Mouse (Mus musculus): Measurements from ENCODE around the gene Ptprf.

Ptprf gene

DNA sequence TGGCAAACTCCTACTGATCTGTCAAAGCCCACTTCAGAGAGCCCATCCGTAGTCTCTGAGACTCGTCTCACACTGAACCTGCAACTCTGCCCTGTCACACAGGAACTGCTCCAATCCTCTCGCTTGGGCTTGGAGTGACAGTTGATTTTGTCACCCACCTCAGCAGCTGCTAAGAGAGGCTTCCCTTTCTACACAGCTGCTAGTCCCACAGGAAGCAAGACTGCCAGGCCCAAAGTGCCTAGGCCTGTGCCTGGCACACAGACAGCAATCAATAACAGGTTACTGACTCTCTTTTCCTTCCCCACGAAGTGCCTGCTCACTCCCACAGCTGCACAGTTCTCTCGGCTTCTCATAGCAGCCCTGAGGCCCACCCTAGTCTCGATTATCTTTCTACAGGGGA, 2.7 kb downstream of the Ptprf start:
- no peak for ATAC-seq (ENCODE audit: insufficient number of reproducible peaks, low FRiP score, low TSS enrichment)

- no peak for ATAC-seq (ENCODE audit: insufficient number of reproducible peaks, low FRiP score, low TSS enrichment)
Observed at GRCm38 (mm10) chr4:118286202-118286601, 5.0 kb downstream of the Ptprf start.

- ATAC-seq (ENCODE audit: insufficient number of reproducible peaks, low FRiP score, low TSS enrichment): no peak
Observed at GRCm38 (mm10) chr4:118282182-118282562, 9.0 kb downstream of the Ptprf start.

- ATAC-seq (ENCODE audit: insufficient number of reproducible peaks, low FRiP score, low TSS enrichment): no peak
Observed at GRCm38 (mm10) chr4:118281444-118282181, 9.6 kb downstream of the Ptprf start.

- no peak for ATAC-seq (ENCODE audit: insufficient number of reproducible peaks, low FRiP score, low TSS enrichment)
Observed at GRCm38 (mm10) chr4:118280506-118280905, 10.7 kb downstream of the Ptprf start.

DNA sequence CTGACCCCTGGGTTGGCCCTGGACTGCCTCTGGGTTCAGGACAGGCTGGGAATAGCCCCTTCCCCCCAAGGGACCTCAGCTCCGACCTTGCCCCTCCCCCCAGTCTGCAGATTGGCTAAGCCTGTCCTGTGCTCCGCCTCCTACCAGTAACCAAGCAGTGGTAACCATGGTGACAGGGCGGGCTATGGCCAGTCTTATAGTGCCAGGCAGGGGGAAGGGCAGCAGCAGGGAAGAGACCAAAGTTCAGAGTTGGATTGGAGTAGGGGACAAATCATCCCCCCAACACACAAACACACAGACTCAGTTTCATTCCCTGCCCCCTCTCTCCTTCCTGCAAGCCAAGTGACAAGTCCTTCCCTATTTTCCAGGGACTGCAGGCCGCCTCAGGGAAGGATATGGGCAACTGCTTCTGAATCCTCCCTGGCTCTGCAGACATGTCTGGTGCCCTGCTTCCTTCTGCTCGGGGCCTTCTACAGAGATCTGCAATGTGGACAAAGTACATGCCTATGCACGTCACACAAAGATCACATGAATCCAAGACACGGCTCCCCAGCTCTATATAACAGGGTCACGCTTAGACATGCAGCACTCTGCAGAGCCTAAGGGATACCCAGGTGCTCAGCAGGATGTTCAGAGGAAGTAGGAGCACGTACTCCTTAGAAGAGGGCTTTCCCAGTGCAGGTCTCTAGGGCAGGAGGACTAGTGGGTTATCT, 14.5 kb downstream of the Ptprf start:
- ATAC-seq (ENCODE audit: insufficient number of reproducible peaks, low FRiP score, low TSS enrichment): no peak; the same call in 1 of the 2 replicates

GRCm38 (mm10) chr4:118275601-118276519, 15.3 kb downstream of the Ptprf start:
- ATAC-seq (ENCODE audit: insufficient number of reproducible peaks, low FRiP score, low TSS enrichment): no peak

GRCm38 (mm10) chr4:118274521-118274920, 16.7 kb downstream of the Ptprf start:
- ATAC-seq (ENCODE audit: insufficient number of reproducible peaks, low FRiP score, low TSS enrichment): no peak

DNA sequence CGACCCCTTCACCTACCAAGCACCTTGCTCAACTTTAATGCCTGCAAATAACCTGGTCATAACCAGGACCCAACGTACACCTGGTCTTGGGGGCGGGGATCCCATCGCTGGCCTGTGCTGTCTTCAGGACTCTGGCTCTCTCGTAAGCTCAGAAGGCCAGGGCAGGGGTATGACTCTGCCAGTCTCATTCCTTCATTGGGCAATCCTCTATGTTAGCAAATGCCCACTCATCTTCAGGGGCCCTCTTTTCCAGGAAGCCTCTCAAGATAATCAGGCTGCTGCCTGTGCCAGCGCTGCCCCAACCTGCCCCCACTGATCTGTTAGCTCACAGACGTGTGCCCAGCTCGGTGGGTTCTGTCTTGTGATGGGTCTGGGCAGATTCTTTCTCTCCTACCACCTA, 17.2 kb downstream of the Ptprf start:
- ATAC-seq (ENCODE audit: insufficient number of reproducible peaks, low FRiP score, low TSS enrichment): no peak

GRCm38 (mm10) chr4:118273545-118273944, 17.7 kb downstream of the Ptprf start:
- no peak for ATAC-seq (ENCODE audit: insufficient number of reproducible peaks, low FRiP score, low TSS enrichment)

DNA sequence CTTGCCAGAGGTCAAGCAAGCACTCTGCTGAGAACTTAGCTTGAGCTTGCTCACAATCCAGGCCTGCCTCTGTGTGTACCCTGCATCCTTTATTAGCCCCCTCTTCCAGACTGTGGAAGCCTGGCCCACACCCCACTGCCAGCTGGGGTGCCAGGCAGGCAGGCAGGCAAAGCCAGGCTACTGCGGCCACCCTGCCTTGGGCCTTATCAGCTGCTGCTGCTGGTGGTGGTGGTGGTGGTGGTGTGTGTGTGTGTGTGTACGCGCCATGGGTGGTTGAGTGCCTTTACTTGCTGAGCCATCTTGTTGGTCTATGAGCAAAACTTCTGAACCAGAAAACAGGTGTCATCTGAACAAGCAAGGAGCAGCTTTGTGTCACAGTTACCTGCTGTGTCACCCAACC, 18.3 kb downstream of the Ptprf start:
- no peak for ATAC-seq (ENCODE audit: insufficient number of reproducible peaks, low FRiP score, low TSS enrichment)

- ATAC-seq (ENCODE audit: insufficient number of reproducible peaks, low FRiP score, low TSS enrichment): no peak
Observed at GRCm38 (mm10) chr4:118272258-118272657, 18.9 kb downstream of the Ptprf start.

GRCm38 (mm10) chr4:118271556-118272074, 19.6 kb downstream of the Ptprf start:
- no peak for ATAC-seq (ENCODE audit: insufficient number of reproducible peaks, low FRiP score, low TSS enrichment)

- no peak for ATAC-seq (ENCODE audit: insufficient number of reproducible peaks, low FRiP score, low TSS enrichment)
Observed at GRCm38 (mm10) chr4:118270706-118271105, 20.5 kb downstream of the Ptprf start.

GRCm38 (mm10) chr4:118269999-118270398, 21.2 kb downstream of the Ptprf start:
- no peak for ATAC-seq (ENCODE audit: insufficient number of reproducible peaks, low FRiP score, low TSS enrichment)

- ATAC-seq (ENCODE audit: insufficient number of reproducible peaks, low FRiP score, low TSS enrichment): no peak
Observed at GRCm38 (mm10) chr4:118268429-118269212, 22.6 kb downstream of the Ptprf start.

- ATAC-seq (ENCODE audit: insufficient number of reproducible peaks, low FRiP score, low TSS enrichment): no peak
Observed at GRCm38 (mm10) chr4:118265557-118265956, 25.6 kb downstream of the Ptprf start.

- ATAC-seq (ENCODE audit: insufficient number of reproducible peaks, low FRiP score, low TSS enrichment): no peak
Observed at GRCm38 (mm10) chr4:118261771-118262473, 29.3 kb downstream of the Ptprf start.

DNA sequence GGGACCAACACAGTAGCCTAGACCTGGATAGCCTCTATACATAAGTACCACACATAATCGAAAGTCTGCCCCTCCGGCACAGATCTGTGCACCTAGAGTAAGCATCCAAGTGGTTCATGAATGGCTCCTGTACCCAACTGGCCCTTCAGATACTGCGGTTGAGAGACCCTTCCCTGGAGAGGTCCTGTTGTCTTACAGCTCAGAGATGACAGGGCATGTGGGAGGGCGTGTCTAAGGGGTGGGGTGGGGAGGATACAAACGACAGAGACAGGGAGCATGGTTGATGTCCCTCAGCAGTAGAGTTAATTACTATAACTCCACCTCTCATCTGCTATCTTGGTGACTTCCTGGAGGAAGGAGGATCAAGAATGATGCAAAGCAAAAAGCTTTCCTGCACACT, 29.9 kb downstream of the Ptprf start:
- ATAC-seq (ENCODE audit: insufficient number of reproducible peaks, low FRiP score, low TSS enrichment): no peak

Measured in cerebellum, adult (tissue).